Mouse (Mus musculus) spleen, postnatal 36 days (tissue): ENCODE results near the gene Pdss2.

ENCODE experiments used
- DNase-seq, 2 experiments: peaks; one replicate each; pipeline ENCODE4 v3.0.0; 2022; ENCODE audit warnings: low spot score in 2 of 2, mixed read lengths in 1 of 2

Gene Pdss2

DNA sequence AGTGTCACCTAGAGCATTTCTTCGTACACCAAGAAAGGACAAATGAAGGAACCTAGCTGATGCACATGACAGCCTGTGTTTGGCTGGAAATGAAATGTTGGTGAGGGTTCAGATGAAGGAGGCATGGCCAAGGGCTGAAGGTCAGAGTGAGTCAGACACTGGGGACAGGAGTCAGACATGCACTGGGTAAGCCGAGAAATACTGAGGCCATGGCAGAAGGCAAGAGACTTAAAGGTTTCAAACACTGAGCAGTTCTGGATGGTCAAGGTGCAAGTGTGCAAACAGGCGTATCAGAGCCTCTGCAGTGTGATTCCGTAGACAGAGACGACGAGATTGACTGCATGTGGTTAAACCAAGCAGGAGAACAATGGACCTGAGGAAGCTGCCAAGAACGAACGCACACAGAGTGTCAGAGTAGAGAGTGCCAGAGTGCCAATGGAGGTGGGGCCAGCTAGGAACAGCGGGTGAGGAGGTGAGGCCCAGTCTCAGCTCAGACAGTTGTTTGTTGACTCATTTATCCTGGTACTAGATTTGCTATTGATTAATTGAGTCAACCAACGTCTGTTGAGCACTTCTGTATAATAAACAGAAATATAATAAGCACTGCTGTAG, 89.6 kb downstream of the Pdss2 start:
- DNase-seq: no peak

- no peak for DNase-seq
Measured at GRCm38 (mm10) chr10:43312211-43312610, 90.9 kb downstream of the Pdss2 start.

DNA sequence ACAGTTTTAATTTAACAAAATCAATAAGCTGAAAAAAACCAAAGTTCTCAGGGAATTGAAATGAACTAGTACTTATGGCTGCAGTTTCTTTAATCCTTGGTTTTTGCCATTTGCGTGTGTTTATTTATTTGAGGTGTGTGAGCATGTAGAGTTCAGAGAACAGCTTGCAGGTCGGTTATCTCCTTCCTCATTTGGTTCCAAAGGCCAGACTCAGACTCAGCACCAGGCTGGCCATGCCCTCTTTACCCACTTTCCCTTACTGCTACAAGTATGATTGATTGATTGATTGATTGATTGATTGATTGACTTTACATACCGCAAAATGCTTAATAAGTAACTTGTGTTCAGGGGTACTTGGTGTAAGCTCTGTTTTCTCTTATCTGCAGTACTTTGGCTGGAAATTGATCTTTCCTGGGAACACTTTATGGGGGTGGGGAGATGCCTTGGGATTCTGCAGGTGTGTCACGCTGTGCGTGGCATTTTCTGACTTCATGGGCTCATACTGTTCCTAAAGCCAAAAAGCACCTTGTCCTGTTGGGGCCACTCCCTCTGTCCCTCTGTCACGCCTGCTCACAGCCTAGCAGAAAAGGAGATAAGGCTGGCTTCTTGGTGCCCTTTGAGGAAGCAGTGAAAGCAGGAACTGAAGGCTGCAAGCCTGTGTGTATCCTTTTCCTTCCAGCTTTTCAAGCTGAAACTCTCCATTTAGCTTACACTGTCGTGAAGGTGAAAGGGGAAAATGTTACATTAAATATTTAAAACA, 91.6 kb downstream of the Pdss2 start:
- no peak for DNase-seq

DNA sequence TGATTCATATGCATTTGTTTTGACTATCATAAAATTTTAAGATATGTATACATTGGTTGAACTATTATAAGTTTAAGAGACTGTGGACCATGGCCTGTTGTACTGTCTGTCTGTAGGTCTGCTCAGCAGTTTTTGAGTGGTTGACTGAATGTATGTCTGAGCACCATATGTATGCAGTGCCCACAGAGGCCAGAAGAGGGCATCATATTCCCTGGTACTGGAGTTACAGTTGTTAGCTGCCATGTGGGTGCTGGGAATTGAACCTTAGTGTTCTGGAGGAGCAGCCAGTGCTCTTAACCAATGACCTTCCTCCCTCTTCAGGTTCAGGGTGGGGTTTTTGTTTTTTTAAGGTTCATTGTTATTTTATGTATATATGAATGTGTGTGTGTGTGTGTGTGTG, 93.9 kb downstream of the Pdss2 start:
- no peak for DNase-seq

- no peak for DNase-seq
Measured at GRCm38 (mm10) chr10:43317327-43317951, 96.2 kb downstream of the Pdss2 start.

- DNase-seq: no peak
Measured at GRCm38 (mm10) chr10:43321019-43321418, 99.7 kb downstream of the Pdss2 start.

DNA sequence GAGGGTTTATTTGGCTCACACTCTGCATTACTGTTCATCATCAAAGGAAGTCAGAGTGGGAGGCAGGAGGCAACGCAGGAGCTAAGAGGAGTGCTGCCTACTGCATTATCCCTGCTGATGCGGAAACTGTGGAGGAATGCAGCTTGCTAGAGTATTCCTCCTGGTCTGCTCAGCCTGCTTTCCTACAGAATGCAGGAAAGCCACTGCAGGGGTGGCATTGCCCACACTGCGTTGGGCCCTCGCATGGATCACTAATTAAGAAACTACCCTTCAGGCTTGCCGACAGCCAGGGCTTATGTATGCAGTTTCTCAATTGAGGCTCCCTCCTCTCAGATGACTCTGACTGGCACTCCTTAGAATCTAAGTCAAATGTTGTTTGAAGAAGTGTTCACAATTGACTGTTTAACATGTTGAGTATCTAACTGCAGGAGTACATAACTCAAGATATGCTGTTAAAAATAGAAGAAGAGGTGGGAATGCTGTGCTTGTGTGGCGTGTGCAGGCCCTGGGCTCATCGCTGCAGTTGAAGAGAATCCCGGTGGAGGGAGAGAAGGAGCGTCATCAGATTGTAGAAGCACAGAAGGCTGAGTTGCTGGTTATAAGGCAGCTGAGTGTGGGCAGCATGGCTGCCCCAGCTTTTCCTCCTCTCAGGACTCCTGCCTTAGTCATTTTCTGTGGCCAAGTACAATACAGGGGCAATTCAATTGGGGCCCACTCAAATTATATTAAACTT, 101.3 kb downstream of the Pdss2 start:
- no peak for DNase-seq

DNA sequence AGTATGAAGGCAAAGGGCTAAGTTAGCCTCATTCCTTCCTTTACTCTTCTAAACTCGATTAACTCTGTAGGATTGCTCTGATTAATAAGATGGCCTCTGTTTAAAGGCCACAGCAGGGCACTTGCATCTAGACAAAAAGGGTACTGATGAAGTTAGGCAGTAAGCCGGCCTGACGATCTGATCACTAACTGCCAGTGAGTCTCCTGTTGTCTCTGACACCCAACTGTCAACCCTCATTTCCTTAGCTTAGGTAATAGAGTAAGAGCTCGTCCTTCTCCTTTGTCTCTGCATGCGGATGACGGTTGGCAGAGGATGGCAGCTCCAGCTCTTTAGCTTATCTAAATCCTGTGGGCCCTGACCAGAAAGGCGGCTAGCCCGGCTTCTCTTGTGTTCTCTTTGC, 102.1 kb downstream of the Pdss2 start:
- DNase-seq: no peak

- DNase-seq: no peak
Measured at GRCm38 (mm10) chr10:43329813-43330212, 108.5 kb downstream of the Pdss2 start.

- no peak for DNase-seq
Measured at GRCm38 (mm10) chr10:43330691-43331090, 109.4 kb downstream of the Pdss2 start.

- DNase-seq: no peak
Measured at GRCm38 (mm10) chr10:43331931-43332701, 110.8 kb downstream of the Pdss2 start.

- no peak for DNase-seq
Measured at GRCm38 (mm10) chr10:43335874-43336273, 114.6 kb downstream of the Pdss2 start.

DNA sequence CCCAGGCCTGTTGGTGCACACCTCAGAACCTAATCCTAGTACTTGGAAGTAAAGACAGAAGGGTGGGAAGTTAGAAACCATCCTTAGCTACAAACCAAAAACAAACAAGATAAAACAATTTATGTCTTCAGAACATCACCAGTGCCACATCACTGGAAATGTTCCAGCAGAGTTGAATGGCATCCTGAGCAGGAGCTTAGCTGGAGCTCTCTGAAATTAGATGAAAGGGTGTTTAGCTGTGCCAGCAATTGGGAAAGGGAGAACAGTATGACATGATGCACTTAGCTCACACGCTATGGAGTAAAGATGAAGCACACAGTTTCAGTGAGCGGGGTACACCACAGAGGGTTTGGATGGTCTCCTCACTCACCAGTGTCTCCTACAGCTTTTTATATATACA, 115.8 kb downstream of the Pdss2 start:
- DNase-seq: no peak

GRCm38 (mm10) chr10:43339811-43340210, 118.5 kb downstream of the Pdss2 start:
- DNase-seq: no peak

DNA sequence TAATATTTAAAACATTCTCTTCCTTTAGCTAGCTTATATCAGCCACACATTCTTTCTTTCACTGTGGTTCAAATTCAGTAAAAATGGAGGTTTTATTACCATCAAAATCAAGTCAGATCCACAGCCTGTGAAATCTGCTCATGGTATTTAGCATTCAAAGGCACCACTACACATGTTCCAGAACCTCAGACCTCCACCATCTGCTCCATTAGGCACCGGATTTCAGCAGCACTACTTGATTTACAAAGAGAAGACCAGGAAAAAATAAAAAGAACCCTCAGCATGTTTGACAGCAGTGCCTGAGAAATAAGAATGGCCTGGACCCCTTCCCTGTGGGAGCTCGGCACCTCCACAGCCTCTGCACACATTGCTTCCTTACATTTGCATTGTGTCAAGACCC, 128.4 kb downstream of the Pdss2 start:
- no peak for DNase-seq

- no peak for DNase-seq
Measured at GRCm38 (mm10) chr10:43357884-43358283, 136.6 kb downstream of the Pdss2 start.

DNA sequence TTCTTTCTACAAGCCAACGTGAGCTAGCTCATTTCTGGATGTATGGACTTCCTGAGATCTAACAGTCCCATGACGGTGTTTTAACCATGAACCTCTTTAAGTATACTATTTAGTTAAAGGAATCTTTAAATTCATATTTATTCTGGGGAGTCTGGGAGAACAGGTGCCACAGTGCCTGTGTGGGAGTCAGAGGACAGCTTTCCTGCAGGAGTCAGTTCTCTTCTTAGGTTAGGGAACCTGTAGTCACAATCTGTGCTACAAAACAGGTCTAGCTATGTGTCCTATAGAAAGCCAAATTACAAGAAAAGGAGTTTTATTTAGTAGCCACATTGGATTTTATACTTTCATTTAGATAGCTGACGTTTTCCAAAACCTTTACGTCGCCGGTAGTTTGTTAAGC, 141.7 kb downstream of the Pdss2 start:
- DNase-seq: no peak

DNA sequence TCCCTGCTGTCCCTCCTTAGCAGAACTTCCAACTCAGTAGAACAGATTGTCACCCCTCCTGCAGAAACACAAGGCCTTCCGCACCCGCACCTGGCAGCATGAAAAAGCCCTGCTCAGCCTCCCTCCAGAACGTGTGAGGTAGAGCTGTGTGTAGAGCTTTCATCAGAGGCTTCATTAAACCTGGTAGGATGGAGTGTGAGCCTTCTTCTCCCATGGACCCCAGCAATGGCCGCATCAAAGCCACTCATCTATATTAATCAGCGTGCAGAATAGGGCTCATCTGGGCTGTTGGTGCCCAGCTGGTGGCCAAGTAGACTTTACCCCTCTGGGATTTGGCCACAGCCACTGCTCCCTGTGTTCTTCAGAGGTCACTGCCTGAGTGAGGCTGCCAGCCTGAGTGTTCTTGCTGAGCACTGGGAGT, 142.2 kb downstream of the Pdss2 start:
- no peak for DNase-seq

- no peak for DNase-seq
Measured at GRCm38 (mm10) chr10:43365909-43366308, 144.6 kb downstream of the Pdss2 start.

GRCm38 (mm10) chr10:43368611-43369010, 147.3 kb downstream of the Pdss2 start:
- no peak for DNase-seq

DNA sequence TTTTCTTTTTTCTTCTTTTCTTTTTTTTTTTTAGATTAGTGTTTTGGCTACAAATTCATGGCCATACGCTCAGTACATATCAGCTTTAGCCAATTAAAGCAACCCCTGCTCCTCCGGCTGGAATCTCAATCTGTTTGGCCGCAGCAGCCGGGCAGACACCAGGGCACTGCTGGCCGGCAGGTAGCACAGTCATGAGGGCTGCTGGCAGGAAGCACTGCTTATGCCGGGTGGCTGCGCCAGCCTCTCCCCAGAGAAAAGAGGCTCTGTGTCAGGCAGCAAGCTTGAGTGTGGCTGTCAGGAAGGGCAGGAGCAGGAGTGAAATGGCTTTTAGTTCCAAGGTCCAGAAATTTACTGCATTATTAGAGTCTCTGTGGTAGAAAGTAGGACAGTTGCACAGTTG, 151.0 kb downstream of the Pdss2 start:
- peak; percentile 50 to 60 for DNase-seq

- no peak for DNase-seq
Measured at GRCm38 (mm10) chr10:43373035-43373434, 151.7 kb downstream of the Pdss2 start.
